Mouse (Mus musculus): Measurements from ENCODE around the gene Bcr. TPM values are rescaled to one million over a fixed set of nuclear protein-coding genes. Genes with fewer than 3 reads are reported as not detected.
A peak's percentile ranks its signal among the peaks of the same experiment; 100 is the strongest.

Bcr gene
- total RNA-seq, 1 experiment from 2014 or later, result 7.1 TPM

DNA sequence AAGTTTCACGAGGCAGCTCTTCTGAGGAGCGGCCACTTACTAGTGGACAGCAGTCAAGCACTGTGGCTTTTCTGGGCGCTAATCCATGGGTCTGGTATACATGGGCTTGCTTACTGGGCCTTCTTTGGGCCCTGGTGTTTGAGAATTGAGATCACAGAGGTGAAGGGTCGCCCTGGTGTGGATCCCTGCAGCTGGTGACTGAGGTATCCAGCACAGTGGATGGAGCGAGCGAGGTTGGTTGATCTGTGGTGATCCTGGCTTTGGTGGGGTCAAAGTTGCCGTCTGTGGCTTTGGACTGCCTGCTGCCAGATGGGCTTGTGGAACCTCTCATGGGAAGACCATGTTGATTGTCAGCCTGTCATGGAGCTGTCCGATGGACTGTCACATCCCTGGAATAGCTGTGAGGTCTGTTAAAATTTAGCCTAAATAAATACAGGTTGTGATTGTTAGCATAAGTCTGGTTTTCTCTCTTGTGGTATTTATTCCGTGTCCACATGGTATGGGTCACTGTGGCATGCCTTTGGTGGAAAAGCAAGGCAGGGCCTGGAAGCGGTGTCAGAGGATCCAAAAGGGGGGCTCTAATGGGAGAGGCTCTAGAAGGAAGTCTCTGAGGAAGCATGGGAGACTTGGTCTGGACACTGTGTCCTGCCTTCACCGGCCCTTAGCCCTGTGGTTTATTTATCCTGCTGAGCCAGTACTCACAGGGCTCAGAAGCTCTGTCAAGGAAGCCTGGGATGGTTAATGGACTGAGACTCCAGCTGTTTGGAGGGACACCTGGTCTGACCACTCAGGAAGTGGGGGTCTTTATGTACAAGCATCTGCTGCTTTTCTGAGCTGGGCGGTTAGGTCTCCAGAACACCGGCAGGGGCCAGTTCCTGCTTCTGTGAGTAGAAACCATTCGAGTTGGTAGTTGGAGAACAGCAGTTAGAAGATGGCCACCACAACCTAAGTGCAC, 18.1 kb downstream of the Bcr start:
- ATAC-seq (replicated peaks; ENCODE audit: insufficient number of reproducible peaks, low FRiP score, low TSS enrichment, poor library complexity, severe bottlenecking), result no peak

- ATAC-seq (replicated peaks; ENCODE audit: insufficient number of reproducible peaks, low FRiP score, low TSS enrichment, poor library complexity, severe bottlenecking), result no peak
Observed at GRCm38 (mm10) chr10:75085330-75085729, 24.9 kb downstream of the Bcr start.

GRCm38 (mm10) chr10:75088471-75088870, 28.1 kb downstream of the Bcr start:
- no peak for ATAC-seq (replicated peaks; ENCODE audit: insufficient number of reproducible peaks, low FRiP score, low TSS enrichment, poor library complexity, severe bottlenecking)

GRCm38 (mm10) chr10:75091478-75092152, 31.2 kb downstream of the Bcr start:
- ATAC-seq (replicated peaks; ENCODE audit: insufficient number of reproducible peaks, low FRiP score, low TSS enrichment, poor library complexity, severe bottlenecking), result no peak

GRCm38 (mm10) chr10:75093252-75093987, 33.0 kb downstream of the Bcr start:
- no peak for ATAC-seq (replicated peaks; ENCODE audit: insufficient number of reproducible peaks, low FRiP score, low TSS enrichment, poor library complexity, severe bottlenecking)

DNA sequence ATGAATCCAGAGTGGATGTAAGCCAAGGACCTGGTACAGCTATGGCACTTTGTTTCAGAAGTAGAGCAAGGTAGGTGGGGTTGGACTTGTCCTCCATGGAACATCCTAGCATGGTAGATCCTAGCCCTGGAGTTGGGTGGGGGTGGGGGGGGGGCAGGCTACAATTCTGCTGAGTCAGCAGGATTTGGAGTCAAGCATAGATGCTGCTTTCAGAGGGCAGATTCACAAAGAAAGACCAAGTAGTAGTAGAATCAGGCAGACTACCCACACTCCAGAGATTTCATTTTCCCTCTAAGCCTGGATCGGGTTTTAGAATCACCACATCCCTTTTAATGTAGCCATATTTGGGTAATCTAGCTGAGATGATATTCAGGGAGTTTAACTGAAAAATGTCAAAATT, 33.9 kb downstream of the Bcr start:
- no peak for ATAC-seq (replicated peaks; ENCODE audit: insufficient number of reproducible peaks, low FRiP score, low TSS enrichment, poor library complexity, severe bottlenecking)

- no peak for ATAC-seq (replicated peaks; ENCODE audit: insufficient number of reproducible peaks, low FRiP score, low TSS enrichment, poor library complexity, severe bottlenecking)
Observed at GRCm38 (mm10) chr10:75095216-75095615, 34.8 kb downstream of the Bcr start.

- ATAC-seq (replicated peaks; ENCODE audit: insufficient number of reproducible peaks, low FRiP score, low TSS enrichment, poor library complexity, severe bottlenecking), result no peak
Observed at GRCm38 (mm10) chr10:75098446-75099183, 38.2 kb downstream of the Bcr start.

- ATAC-seq (replicated peaks; ENCODE audit: insufficient number of reproducible peaks, low FRiP score, low TSS enrichment, poor library complexity, severe bottlenecking), result no peak
Observed at GRCm38 (mm10) chr10:75100298-75100697, 39.9 kb downstream of the Bcr start.

DNA sequence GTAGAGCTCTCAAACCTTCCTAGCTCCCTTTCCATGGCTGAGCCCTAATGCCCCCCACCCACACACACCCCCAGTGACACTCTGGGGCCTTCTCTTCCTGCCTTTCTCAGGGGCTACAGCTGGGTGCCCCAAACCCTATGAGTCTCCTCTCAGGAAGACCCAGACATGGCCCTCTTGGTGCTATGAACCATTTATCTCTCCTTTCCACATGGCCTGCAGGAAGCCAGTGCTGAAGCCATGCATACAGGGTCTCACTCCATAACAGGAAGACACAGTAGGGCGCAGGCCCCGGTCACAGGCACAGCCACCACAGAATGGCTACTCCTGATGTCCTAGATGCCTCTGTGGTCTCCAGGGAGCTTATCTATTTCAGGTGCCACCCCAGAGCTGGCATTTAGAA, 43.1 kb downstream of the Bcr start:
- ATAC-seq (replicated peaks; ENCODE audit: insufficient number of reproducible peaks, low FRiP score, low TSS enrichment, poor library complexity, severe bottlenecking), result no peak

- no peak for ATAC-seq (replicated peaks; ENCODE audit: insufficient number of reproducible peaks, low FRiP score, low TSS enrichment, poor library complexity, severe bottlenecking)
Observed at GRCm38 (mm10) chr10:75104191-75105098, 44.1 kb downstream of the Bcr start.

DNA sequence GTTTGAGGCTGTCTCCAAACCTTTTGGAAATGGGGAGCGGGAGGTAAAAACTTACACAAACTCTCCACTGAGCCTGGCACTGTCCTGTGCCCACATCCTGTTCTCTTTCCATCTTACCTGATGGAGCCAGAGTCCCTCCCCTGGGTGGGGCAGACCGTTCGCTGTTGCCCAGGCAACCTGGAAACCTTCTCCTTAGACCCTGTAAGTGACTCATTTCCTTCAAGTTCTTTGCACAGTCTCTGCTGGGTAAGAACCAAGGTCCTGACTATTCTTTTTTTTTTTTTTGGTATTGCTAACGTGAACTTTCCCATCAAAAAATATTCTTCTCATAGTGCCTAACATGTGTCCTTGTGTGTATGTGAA, 44.7 kb downstream of the Bcr start:
- ATAC-seq (replicated peaks; ENCODE audit: insufficient number of reproducible peaks, low FRiP score, low TSS enrichment, poor library complexity, severe bottlenecking), result no peak

GRCm38 (mm10) chr10:75105687-75106086, 45.3 kb downstream of the Bcr start:
- 0 out of 2 replicates have a peak, but pooled peaks have one; percentile 44 for ATAC-seq (replicated peaks; ENCODE audit: insufficient number of reproducible peaks, low FRiP score, low TSS enrichment, poor library complexity, severe bottlenecking)

DNA sequence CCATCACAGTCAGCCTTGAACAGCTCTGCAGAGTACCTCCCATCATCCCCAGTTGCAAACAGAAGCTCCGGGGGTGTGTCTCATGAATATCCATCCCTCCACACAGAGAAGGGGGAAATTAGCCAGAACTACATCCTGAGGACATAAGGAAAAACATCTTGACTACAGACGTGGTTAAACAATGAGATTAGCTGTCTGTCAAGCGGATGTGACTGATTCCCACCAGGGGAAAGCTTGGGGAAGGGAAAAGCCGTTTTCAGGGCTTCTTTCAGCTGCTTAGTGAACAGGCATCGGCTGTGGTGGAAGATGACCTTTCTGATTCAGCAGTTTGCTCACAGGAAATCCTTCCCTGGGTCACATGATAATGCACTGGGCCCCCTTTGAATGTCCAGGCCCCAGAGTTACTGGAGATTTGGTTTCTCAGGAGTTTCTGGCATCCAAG, 46.6 kb downstream of the Bcr start:
- ATAC-seq (replicated peaks; ENCODE audit: insufficient number of reproducible peaks, low FRiP score, low TSS enrichment, poor library complexity, severe bottlenecking), result no peak

GRCm38 (mm10) chr10:75108092-75108491, 47.7 kb downstream of the Bcr start:
- ATAC-seq (replicated peaks; ENCODE audit: insufficient number of reproducible peaks, low FRiP score, low TSS enrichment, poor library complexity, severe bottlenecking), result no peak

- no peak for ATAC-seq (replicated peaks; ENCODE audit: insufficient number of reproducible peaks, low FRiP score, low TSS enrichment, poor library complexity, severe bottlenecking)
Observed at GRCm38 (mm10) chr10:75111446-75112201, 51.2 kb downstream of the Bcr start.

GRCm38 (mm10) chr10:75112405-75112804, 52.0 kb downstream of the Bcr start:
- ATAC-seq (replicated peaks; ENCODE audit: insufficient number of reproducible peaks, low FRiP score, low TSS enrichment, poor library complexity, severe bottlenecking), result no peak
